Mouse (Mus musculus): ENCODE results near the gene Tubb2a. TPM values are rescaled to one million over a fixed set of nuclear protein-coding genes. Genes with fewer than 3 reads are reported as not detected.

Tubb2a gene
- polyA plus RNA-seq, 1 experiment: 28.7 TPM

- H3K27ac ChIP-seq (ENCODE audit: insufficient read depth, low read length): no peak overlapping the region
- H3K4me3 ChIP-seq (ENCODE audit: low read depth, low read length): no peak overlapping the region
- H3K4me1 ChIP-seq (ENCODE audit: control insufficient read depth, insufficient read depth, low read length): peaks cover 3% of the 10 kb centered on the region
Observed at GRCm38 (mm10) chr13:34036726-34037125, 41.1 kb downstream of the Tubb2a start.

GRCm38 (mm10) chr13:34035424-34035823 lies 42.4 kb downstream of the Tubb2a start:
- H3K4me1 ChIP-seq (ENCODE audit: control insufficient read depth, insufficient read depth, low read length): peaks cover 3% of the 10 kb centered on the region
- no peaks in the 10 kb centered on the region for H3K9me3 ChIP-seq (replicated peaks; ENCODE audit: control insufficient read depth, insufficient read depth, low read length, poor library complexity, severe bottlenecking)
- H3K9ac ChIP-seq (ENCODE audit: low read depth, poor library complexity, severe bottlenecking): no peak overlapping the region
- H3K27ac ChIP-seq (ENCODE audit: insufficient read depth, low read length): no peak overlapping the region
- no peaks in the 10 kb centered on the region for H3K36me3 ChIP-seq (ENCODE audit: control insufficient read depth, insufficient read depth, low read length, poor library complexity, severe bottlenecking)
- H3K27me3 ChIP-seq (ENCODE audit: control insufficient read depth, insufficient read depth, low read length, poor library complexity, severe bottlenecking): no peaks in the 10 kb centered on the region
- H3K4me3 ChIP-seq (ENCODE audit: low read depth, low read length): no peak overlapping the region
- no peak for TF ChIP-seq EP300 (IDR thresholded peaks at IDR 0.05; ENCODE audit: insufficient read depth, low read depth, low read length)
- no peak for TF ChIP-seq POLR2A (IDR thresholded peaks at IDR 0.05; ENCODE audit: insufficient read depth, low read length)
- no peak for TF ChIP-seq CTCF (IDR thresholded peaks at IDR 0.05; ENCODE audit: low read depth, low read length)

More at GRCm38 (mm10) chr13:34036726-34037125, 41.1 kb downstream of the Tubb2a start:
- Histone ChIP-seq H3K9me3 (replicated peaks; ENCODE audit: control insufficient read depth, insufficient read depth, low read length, poor library complexity, severe bottlenecking) (no peaks in the 10 kb centered on the region), H3K9ac (ENCODE audit: low read depth, poor library complexity, severe bottlenecking) (no peak overlapping the region), H3K27me3 (ENCODE audit: control insufficient read depth, insufficient read depth, low read length, poor library complexity, severe bottlenecking) (no peaks in the 10 kb centered on the region), H3K36me3 (ENCODE audit: control insufficient read depth, insufficient read depth, low read length, poor library complexity, severe bottlenecking) (no peaks in the 10 kb centered on the region)
- TF ChIP-seq POLR2A (IDR thresholded peaks at IDR 0.05; ENCODE audit: insufficient read depth, low read length) (no peak), EP300 (IDR thresholded peaks at IDR 0.05; ENCODE audit: insufficient read depth, low read depth, low read length) (no peak), CTCF (IDR thresholded peaks at IDR 0.05; ENCODE audit: low read depth, low read length) (no peak)

- TF ChIP-seq CTCF (IDR thresholded peaks at IDR 0.05; ENCODE audit: low read depth, low read length) (no peak), POLR2A (IDR thresholded peaks at IDR 0.05; ENCODE audit: insufficient read depth, low read length) (no peak), EP300 (IDR thresholded peaks at IDR 0.05; ENCODE audit: insufficient read depth, low read depth, low read length) (no peak)
- H3K9ac ChIP-seq (ENCODE audit: low read depth, poor library complexity, severe bottlenecking): no peak overlapping the region
- H3K36me3 ChIP-seq (ENCODE audit: control insufficient read depth, insufficient read depth, low read length, poor library complexity, severe bottlenecking): no peaks in the 10 kb centered on the region
Observed at GRCm38 (mm10) chr13:34032041-34032440, 45.8 kb downstream of the Tubb2a start.

More at GRCm38 (mm10) chr13:34032041-34032440, 45.8 kb downstream of the Tubb2a start:
- peaks cover 2% of the 10 kb centered on the region for H3K4me1 ChIP-seq (ENCODE audit: control insufficient read depth, insufficient read depth, low read length)
- H3K27me3 ChIP-seq (ENCODE audit: control insufficient read depth, insufficient read depth, low read length, poor library complexity, severe bottlenecking): no peaks in the 10 kb centered on the region
- no peak overlapping the region for H3K4me3 ChIP-seq (ENCODE audit: low read depth, low read length)
- no peak overlapping the region for H3K27ac ChIP-seq (ENCODE audit: insufficient read depth, low read length)
- no peaks in the 10 kb centered on the region for H3K9me3 ChIP-seq (replicated peaks; ENCODE audit: control insufficient read depth, insufficient read depth, low read length, poor library complexity, severe bottlenecking)

Other genes starting within 250 kb of the Tubb2a start
- gene Serpinb6e, start 234.6 kb downstream of the Tubb2a start, polyA plus RNA-seq (2011; ENCODE audit: insufficient read depth, insufficient read length, low read depth, missing spikeins): not detected in 2 replicates
- gene Serpinb6c, start 172.3 kb downstream of the Tubb2a start, polyA plus RNA-seq (2011; ENCODE audit: insufficient read depth, insufficient read length, low read depth, missing spikeins): 9.5 and 12.4 TPM in 2 replicates
- 16.3 and 20.9 TPM in 2 replicates for gene Nqo2, start 113.3 kb downstream of the Tubb2a start, polyA plus RNA-seq (2011; ENCODE audit: insufficient read depth, insufficient read length, low read depth, missing spikeins)
- 6.9 and 8.0 TPM in 2 replicates for gene Ripk1, start 75.6 kb downstream of the Tubb2a start, polyA plus RNA-seq (2011; ENCODE audit: insufficient read depth, insufficient read length, low read depth, missing spikeins)
- gene Serpinb6a, start 75.2 kb downstream of the Tubb2a start, polyA plus RNA-seq (2011; ENCODE audit: insufficient read depth, insufficient read length, low read depth, missing spikeins): 123 and 128 TPM in 2 replicates
- 15.7 and 25.9 TPM in 2 replicates for gene Bphl, start 40.4 kb downstream of the Tubb2a start, polyA plus RNA-seq (2011; ENCODE audit: insufficient read depth, insufficient read length, low read depth, missing spikeins)
- gene Tubb2b, start 52.5 kb upstream of the Tubb2a start, polyA plus RNA-seq (2011; ENCODE audit: insufficient read depth, insufficient read length, low read depth, missing spikeins): 229 and 267 TPM in 2 replicates
- gene Psmg4, start 85.0 kb upstream of the Tubb2a start, polyA plus RNA-seq (2011; ENCODE audit: insufficient read depth, insufficient read length, low read depth, missing spikeins): 29.2 and 39.1 TPM in 2 replicates